Mouse (Mus musculus): ENCODE measurements at regions not wholly inside any gene's neighbourhood (a gene's known extent, or its start where the extent isn't known, plus 50 kb on each side); places are given as distances from the start of the nearest gene placed in this dataset.

DNA sequence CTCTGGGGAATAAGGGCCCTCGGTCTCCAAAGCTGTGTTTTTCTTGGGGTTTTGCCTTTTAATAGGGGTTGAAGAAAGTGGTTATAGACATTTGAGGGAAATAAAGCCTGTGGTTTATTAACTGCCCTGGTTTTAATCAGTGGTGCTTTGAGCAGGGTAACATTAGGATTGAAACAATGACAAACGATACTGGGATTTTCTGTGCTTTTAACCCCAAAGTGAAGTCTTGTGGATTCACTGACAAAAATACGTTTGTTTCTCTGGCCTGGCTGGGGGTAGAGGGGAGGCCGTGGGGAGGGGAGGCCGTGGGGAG is 157.0 kb downstream of the Gas1 start:
- Histone ChIP-seq H3K9me3 (ENCODE audit: control insufficient read depth, low read length) (no peaks in the 10 kb centered on the region), H3K36me3 (ENCODE audit: control insufficient read depth) (no peaks in the 10 kb centered on the region), H3K4me1 (ENCODE audit: control insufficient read depth) (no peaks in the 10 kb centered on the region), H3K27me3 (ENCODE audit: control insufficient read depth) (no peaks in the 10 kb centered on the region), H3K4me3 (replicated peaks) (no peak overlapping the region)
- TF ChIP-seq TAL1 (IDR thresholded peaks at IDR 0.05; ENCODE audit: low read length): no peak
- no peak for TF ChIP-seq GATA1 (IDR thresholded peaks at IDR 0.05; ENCODE audit: low read length)

DNA sequence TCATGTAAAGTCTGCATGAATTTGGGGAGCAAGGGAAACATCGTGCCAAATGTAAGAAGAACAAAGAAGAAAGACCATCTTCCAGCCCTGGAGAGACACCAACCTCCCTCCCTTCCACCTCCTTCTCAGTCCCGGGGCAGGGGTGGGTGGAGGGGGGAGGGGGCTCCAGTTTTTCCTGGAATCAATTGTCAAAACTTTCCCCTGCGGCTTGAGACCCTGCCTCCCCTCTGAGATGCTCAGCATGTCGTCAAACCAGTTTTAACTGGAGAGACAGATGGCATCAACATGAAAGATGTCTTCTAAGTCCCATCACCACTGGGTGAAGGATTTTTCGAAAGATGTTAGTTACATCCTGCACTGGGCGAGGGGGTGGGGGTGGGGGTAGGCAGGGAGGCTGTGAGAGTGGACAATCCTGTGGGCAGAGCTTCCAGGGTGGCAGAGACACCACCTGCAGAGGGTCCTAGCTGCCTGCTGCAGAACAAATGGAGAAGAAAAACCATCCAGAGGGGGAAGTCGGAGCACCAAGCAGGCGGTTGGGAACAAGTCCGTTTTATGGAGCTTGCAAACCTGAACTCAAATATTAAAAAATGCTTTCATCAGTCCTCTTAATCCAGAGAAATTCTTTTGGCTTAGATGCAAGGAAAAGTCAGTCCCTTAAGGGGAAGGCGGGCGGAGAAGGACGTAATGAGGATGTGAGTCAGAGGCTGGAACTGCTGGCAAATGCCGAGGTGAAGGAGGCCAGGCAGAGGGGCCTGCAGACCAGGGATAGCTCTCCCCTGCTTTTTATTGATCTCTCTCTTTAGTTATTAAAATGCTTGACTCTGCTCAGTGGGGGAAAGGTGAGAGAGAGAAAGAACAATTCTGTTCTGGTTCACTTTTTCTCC is 157.6 kb downstream of the Gas1 start:
- no peak overlapping the region for H3K4me3 ChIP-seq (replicated peaks)
- TF ChIP-seq GATA1 (IDR thresholded peaks at IDR 0.05; ENCODE audit: low read length) (no peak), TAL1 (IDR thresholded peaks at IDR 0.05; ENCODE audit: low read length) (no peak)
- no peaks in the 10 kb centered on the region for H3K9me3 ChIP-seq (ENCODE audit: control insufficient read depth, low read length)
- H3K36me3 ChIP-seq (ENCODE audit: control insufficient read depth): no peaks in the 10 kb centered on the region
- H3K4me1 ChIP-seq (ENCODE audit: control insufficient read depth): no peaks in the 10 kb centered on the region
- no peaks in the 10 kb centered on the region for H3K27me3 ChIP-seq (ENCODE audit: control insufficient read depth)

DNA sequence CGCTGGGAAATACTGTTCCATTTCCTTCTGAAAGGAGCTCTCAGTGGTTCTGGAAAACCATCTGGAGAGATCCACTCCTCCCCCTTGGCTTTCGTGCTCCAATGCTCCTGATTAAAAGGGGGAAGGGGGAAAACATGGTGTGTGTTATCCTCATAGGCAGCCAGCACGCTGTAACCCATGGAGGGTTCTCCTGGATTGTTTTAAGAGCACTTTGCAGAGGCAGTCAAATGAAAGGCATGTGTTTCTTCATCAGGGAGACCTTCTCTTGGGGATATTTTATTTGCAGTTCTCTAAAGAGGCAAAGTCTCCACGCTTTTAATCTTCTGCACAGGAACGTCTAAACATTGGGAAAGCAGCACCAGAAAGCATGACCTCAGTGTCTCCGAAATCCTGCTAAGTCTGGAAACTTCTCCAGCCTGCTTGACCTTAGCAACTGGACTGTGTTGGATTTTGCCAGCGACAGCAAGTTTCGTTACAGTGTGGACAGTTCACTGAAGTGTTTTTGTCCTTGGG is 161.3 kb downstream of the Gas1 start:
- no peaks in the 10 kb centered on the region for H3K27me3 ChIP-seq (ENCODE audit: control insufficient read depth)
- no peaks in the 10 kb centered on the region for H3K36me3 ChIP-seq (ENCODE audit: control insufficient read depth)
- H3K4me1 ChIP-seq (ENCODE audit: control insufficient read depth): no peaks in the 10 kb centered on the region
- H3K4me3 ChIP-seq (replicated peaks): no peak overlapping the region
- no peaks in the 10 kb centered on the region for H3K9me3 ChIP-seq (ENCODE audit: control insufficient read depth, low read length)
- TF ChIP-seq TAL1 (IDR thresholded peaks at IDR 0.05; ENCODE audit: low read length): no peak
- TF ChIP-seq GATA1 (IDR thresholded peaks at IDR 0.05; ENCODE audit: low read length): no peak

DNA sequence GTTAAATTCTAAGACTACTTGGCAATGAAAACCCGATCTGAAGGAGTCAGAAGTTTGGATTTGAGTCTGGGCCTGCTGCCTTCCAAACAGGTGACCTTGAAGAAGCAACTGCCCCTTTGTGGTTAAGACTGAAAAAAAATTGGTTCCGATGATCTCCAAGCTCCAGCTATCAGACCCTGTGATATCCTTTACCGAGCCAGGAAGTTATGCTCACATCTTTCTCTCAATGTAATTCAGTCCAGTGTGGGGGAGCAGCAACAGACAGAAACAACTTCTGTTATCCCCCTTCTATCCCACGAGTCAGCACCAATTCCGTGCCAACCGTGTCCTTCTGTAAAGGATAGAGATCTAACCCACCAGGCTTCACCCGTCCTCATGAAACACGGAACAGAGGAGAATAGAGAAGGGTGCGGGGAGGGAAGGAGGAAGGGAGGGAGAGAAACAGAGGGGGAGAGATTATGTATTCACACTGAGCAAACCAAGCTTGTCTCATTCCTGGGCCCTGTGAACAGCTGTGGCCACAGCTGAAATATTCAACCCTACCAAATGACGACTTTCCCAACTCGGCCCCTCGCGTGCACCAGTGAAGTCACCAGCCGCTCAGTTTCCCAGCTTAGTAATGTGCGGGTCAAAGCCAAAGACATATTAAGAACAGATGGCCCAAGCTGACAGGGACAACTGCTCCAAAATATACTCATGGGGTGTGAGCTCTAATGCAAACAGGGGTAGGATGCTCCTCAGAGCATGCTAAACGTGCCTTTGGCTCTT is 164.9 kb downstream of the Gas1 start:
- H3K4me1 ChIP-seq (ENCODE audit: control insufficient read depth): no peaks in the 10 kb centered on the region
- H3K4me3 ChIP-seq (replicated peaks): no peak overlapping the region
- TF ChIP-seq GATA1 (IDR thresholded peaks at IDR 0.05; ENCODE audit: low read length) (no peak), TAL1 (IDR thresholded peaks at IDR 0.05; ENCODE audit: low read length) (no peak)
- no peaks in the 10 kb centered on the region for H3K27me3 ChIP-seq (ENCODE audit: control insufficient read depth)
- H3K9me3 ChIP-seq (ENCODE audit: control insufficient read depth, low read length): no peaks in the 10 kb centered on the region
- H3K36me3 ChIP-seq (ENCODE audit: control insufficient read depth): no peaks in the 10 kb centered on the region

DNA sequence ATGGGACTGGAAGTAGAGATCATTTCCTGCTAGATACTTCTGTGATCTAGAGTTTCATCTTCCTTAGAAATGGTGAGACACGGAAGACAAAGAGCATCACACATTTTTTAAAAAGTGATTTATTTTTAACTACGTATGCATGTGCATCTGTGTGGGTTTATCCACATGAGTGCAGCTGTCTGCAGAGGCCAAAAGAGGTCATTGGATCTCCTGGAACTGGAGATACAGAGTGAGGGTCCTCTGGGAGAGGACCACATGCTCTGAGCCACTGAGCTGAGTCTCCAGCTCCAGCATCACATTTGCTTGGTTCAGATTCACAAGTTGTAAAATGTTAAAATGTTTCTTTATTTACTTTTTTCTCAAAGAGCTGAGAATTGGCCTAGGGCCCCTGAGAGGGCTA is 166.1 kb downstream of the Gas1 start:
- no peaks in the 10 kb centered on the region for H3K9me3 ChIP-seq (ENCODE audit: control insufficient read depth, low read length)
- H3K36me3 ChIP-seq (ENCODE audit: control insufficient read depth): no peaks in the 10 kb centered on the region
- no peak overlapping the region for H3K4me3 ChIP-seq (replicated peaks)
- H3K4me1 ChIP-seq (ENCODE audit: control insufficient read depth): no peaks in the 10 kb centered on the region
- H3K27me3 ChIP-seq (ENCODE audit: control insufficient read depth): no peaks in the 10 kb centered on the region
- no peak for TF ChIP-seq TAL1 (IDR thresholded peaks at IDR 0.05; ENCODE audit: low read length)
- no peak for TF ChIP-seq GATA1 (IDR thresholded peaks at IDR 0.05; ENCODE audit: low read length)

DNA sequence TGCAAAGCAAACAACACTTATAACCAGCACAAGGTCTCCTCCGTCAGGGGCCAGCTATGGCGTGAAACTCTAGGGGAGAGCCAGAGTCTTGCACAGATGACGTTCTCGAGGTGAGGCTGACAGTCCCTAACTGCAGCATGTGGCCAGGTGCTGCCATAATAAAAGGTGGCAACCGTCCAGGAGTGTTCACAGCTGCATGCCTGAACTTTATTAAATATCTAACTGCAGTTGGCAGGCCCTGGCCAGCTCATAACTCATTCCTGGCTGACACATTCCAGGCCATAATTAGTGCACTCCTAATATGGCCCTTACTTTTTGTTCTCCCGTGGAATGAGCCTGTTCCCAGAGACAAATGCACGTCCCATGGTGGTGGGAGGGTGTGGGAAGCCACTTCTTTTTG is 169.6 kb downstream of the Gas1 start:
- no peak overlapping the region for H3K4me3 ChIP-seq (replicated peaks)
- H3K27me3 ChIP-seq (ENCODE audit: control insufficient read depth): no peaks in the 10 kb centered on the region
- no peaks in the 10 kb centered on the region for H3K36me3 ChIP-seq (ENCODE audit: control insufficient read depth)
- no peaks in the 10 kb centered on the region for H3K9me3 ChIP-seq (ENCODE audit: control insufficient read depth, low read length)
- TF ChIP-seq GATA1 (IDR thresholded peaks at IDR 0.05; ENCODE audit: low read length): no peak
- TF ChIP-seq TAL1 (IDR thresholded peaks at IDR 0.05; ENCODE audit: low read length): no peak
- no peaks in the 10 kb centered on the region for H3K4me1 ChIP-seq (ENCODE audit: control insufficient read depth)

DNA sequence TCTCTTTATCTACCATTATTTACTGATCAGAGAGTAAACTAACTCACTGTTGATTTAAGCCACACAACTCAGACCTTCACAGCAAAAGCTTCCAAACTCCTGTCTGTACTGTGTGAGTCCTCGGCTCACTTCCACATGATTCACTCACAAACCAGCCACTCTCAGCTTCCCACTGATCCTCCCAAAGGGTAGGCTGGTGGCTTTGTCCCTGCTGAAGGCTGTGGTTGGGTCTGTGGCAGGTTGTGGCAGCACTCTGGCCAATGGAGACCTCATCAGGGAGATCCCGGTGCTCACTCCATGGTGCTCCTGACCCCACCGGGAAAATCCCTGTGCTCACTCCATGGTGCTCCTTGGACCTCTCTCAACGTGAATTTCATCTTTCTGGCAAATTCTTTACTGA is 170.1 kb downstream of the Gas1 start:
- no peak for TF ChIP-seq TAL1 (IDR thresholded peaks at IDR 0.05; ENCODE audit: low read length)
- Histone ChIP-seq H3K4me1 (ENCODE audit: control insufficient read depth) (no peaks in the 10 kb centered on the region), H3K4me3 (replicated peaks) (no peak overlapping the region), H3K36me3 (ENCODE audit: control insufficient read depth) (no peaks in the 10 kb centered on the region), H3K27me3 (ENCODE audit: control insufficient read depth) (no peaks in the 10 kb centered on the region), H3K9me3 (ENCODE audit: control insufficient read depth, low read length) (no peaks in the 10 kb centered on the region)

DNA sequence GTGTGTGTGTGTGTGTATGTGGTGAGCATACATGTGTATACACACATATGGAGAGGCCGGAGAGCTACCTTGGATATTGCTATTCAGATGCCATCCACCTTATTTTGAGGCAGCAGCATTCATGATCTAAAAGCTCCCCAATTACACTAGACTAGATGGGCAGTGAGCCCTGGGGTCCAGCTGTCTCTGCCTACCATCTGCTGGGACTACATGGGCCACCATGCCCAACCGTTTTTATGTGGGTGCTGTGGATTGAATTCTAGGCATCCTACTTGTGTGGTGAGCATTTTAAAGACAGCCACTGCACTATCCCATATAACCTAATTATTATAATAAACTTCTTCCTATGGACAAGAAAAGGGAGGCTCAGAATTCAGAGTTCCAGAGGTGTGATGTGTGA is 172.6 kb downstream of the Gas1 start:
- H3K4me1 ChIP-seq (ENCODE audit: control insufficient read depth): no peaks in the 10 kb centered on the region
- H3K27me3 ChIP-seq (ENCODE audit: control insufficient read depth): no peaks in the 10 kb centered on the region
- no peaks in the 10 kb centered on the region for H3K36me3 ChIP-seq (ENCODE audit: control insufficient read depth)
- TF ChIP-seq GATA1 (IDR thresholded peaks at IDR 0.05; ENCODE audit: low read length): no peak
- no peak for TF ChIP-seq TAL1 (IDR thresholded peaks at IDR 0.05; ENCODE audit: low read length)
- no peaks in the 10 kb centered on the region for H3K9me3 ChIP-seq (ENCODE audit: control insufficient read depth, low read length)
- H3K4me3 ChIP-seq (replicated peaks): no peak overlapping the region

DNA sequence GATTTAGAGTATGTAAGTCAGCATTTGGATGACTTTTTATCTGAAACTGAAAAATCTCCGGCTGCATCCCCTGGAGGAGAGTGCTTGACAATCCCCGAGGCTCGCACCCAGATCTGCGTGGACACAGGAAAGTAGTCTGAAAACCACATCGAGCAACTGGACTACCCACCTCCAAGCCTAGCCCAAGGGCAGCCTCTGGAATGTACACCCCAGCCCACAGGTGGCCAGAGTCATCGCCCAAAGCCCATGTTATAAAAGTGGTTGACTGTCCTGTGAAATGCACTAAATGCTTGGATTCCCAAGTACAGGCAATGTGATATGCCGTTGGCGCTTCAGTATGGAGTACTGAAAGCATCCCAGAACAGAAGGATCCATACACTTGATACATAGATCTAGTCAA is 175.1 kb downstream of the Gas1 start:
- Histone ChIP-seq H3K36me3 (ENCODE audit: control insufficient read depth) (no peaks in the 10 kb centered on the region), H3K9me3 (ENCODE audit: control insufficient read depth, low read length) (no peaks in the 10 kb centered on the region), H3K4me1 (ENCODE audit: control insufficient read depth) (no peaks in the 10 kb centered on the region), H3K4me3 (replicated peaks) (no peak overlapping the region), H3K27me3 (ENCODE audit: control insufficient read depth) (no peaks in the 10 kb centered on the region)
- no peak for TF ChIP-seq GATA1 (IDR thresholded peaks at IDR 0.05; ENCODE audit: low read length)
- TF ChIP-seq TAL1 (IDR thresholded peaks at IDR 0.05; ENCODE audit: low read length): no peak
